Mouse (Mus musculus) heart, postnatal 36 days (tissue): ENCODE data around the gene Car14. TPM values are rescaled to one million over a fixed set of nuclear protein-coding genes. Genes with fewer than 3 reads are reported as not detected.
"Not testable (repeated sequence)": the region's sequence is repeated elsewhere in the genome, so short reads cannot be mapped to it uniquely, and the experiment has no call there.

Experiments used
- DNase-seq, 2 experiments: peaks; one replicate each; pipeline ENCODE4 v3.0.0; 2021 to 2022
- intact Hi-C: fragments of 180-260 bp; cut with DNase I; formaldehyde crosslinking; loops from one replicate; pipeline ENCODE4 v1.15.1; 2025
- total RNA-seq, 2 experiments: library from RNA; stranded (reverse); gene quantifications; 2 replicates each; pipeline ENCODE4 v1.2.3; 2021

Gene Car14
- total RNA-seq, 2 experiments from 2014 or later, result 152 to 202 TPM

DNA sequence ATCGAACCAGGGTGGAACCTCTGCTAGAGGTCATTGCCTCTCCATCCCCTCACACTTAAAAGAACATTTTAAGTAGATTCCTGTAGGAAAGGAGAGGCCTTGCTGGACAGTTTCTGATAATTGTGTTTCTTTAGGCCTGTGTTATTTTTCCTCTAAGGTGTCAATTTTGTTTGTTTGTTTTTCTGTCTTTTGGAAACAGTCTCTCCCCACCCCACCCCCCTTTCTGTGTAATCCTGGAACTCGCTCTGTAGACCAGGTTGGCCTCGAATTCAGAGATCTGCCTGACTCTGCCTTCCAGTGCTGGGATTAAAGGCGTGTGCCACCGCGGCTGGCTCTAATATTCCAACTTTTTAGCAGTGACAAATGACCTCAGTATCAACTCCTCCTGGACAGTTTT, 23.8 kb upstream of the Car14 start:
- intact Hi-C loops, result no loop called here
- no peak for DNase-seq

GRCm38 (mm10) chr3:95925087-95925486, 20.6 kb upstream of the Car14 start:
- DNase-seq, result no peak
- intact Hi-C loops, result no loop called here

GRCm38 (mm10) chr3:95924185-95924584, 19.7 kb upstream of the Car14 start:
- DNase-seq, result no peak
- intact Hi-C loops, result no loop called here

DNA sequence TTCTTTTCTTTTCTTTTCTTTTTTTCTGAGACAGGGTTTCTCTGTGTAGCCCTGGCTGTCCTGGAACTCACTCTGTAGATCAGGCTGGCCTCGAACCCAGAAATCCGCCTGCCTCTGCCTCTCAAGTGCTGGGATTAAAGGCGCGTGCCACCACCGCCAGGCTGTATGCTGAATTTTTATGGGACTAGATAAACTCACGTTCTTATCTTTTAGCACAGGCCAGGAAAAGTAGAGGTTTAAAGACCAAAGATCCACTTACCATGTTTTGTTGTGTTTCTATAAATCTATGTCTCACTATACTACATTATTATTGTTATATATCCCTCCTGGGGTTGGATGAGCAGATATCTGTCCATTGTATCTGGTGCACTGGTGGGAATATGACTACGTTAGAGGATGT, 18.9 kb upstream of the Car14 start:
- DNase-seq, intact Hi-C loops: not testable (repeated sequence)

DNA sequence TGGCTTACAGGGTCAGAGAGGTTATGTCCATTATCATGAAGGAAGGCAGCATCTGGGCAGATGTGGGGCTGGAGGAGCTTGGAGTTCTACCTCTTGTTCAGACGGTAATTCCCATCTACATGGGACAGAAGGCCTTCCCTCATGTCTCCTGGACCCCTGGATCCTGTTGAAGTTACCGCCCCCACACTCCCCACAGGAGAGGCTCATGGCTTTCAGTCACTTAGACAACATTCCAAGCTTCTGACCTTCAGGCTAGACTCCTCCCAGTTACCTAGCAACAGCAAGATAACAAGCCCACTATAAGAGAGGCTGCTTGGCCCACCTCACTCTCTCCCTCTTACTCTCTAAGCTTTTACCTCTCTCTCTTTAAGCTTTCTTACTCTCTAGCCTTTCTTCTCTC, 16.0 kb upstream of the Car14 start:
- intact Hi-C loops, DNase-seq: not testable (repeated sequence)

- no peak for DNase-seq
- intact Hi-C loops, result no loop called here
Observed at GRCm38 (mm10) chr3:95916760-95917159, 12.3 kb upstream of the Car14 start.

DNA sequence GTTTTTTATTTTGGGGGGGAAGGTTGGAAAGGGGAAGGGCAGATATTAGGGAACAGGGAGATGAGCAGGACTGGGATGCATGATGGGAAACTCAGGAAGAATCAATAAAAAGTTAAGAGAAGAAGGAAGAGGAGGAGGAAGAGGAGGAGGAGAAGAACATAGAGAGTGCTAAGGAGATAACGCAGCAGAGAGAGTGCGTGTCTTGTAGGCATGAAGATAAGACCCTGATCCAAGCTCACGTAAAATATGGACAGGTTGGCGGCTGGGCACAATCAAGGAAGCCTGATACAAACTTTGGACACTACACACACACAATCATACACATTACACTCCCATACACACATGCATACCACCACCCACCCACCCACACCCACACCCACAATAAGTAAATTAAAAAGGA, 10.2 kb upstream of the Car14 start:
- no peak for DNase-seq
- intact Hi-C loops, result no loop called here

- intact Hi-C loops, result loop anchor here (1.0 kb wide), 1 partner anchor 45 kb away; no protein-coding TSS in a partner anchor
- no peak for DNase-seq
Observed at GRCm38 (mm10) chr3:95907613-95908012, 3.1 kb upstream of the Car14 start.

DNA sequence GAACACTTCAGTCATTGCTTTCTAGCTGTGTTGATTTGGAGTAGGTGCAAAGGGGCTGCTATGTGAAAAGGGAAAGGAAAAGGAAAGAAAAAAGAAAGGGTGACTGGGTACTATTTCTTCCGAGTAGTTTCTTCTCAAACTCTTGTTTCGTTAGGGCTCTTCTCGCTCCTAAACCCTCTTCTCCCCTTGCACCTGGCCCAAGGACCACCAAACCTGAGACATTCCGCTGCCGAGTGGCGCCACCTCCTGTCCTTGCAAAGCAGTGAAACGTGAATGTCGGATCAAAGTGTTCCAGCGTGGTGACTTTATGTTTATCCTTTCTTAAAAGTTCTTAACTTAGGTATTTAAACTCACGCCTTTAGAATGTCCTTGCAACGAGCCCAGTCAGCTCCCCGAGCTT, 2.4 kb upstream of the Car14 start:
- intact Hi-C loops, result loop anchor here (1.0 kb wide), 1 partner anchor 45 kb away; no protein-coding TSS in a partner anchor
- DNase-seq, result peak; percentile 60 to 67

DNA sequence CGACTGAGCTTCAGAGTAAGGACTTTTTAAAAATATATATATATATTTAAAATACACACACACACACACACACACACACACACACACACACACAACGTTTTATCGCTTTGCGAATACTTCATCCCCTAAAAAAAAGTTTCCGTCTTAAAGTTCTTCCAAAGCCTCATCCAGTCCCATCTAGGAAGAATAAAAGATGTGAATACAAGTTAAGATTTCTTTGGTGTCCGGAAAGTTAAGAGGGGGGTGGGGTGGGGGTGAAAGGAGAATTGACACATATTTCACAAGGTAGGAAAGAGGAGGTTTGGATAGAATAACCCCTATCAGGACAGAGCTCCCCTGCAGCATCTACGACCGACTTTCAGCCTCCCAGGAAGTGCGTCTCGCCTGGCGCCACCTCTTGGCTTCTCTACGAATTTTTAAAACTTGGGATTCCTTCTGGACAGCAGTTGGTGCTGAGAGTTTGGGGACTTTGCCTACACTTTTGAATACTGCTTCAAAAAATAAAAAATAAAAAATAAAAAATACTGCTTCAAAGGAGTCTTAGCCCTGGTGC, 1.5 kb upstream of the Car14 start:
- peak; percentile 62 to 64 for DNase-seq
- intact Hi-C loops, result loop anchor here (1.0 kb wide), 1 partner anchor 23 kb away; no protein-coding TSS in a partner anchor

- intact Hi-C loops, result loop anchor here (1.0 kb wide), 1 partner anchor 22 kb away; no protein-coding TSS in a partner anchor
- peak in 1 of 2 experiments; percentile 52 for DNase-seq
Observed at GRCm38 (mm10) chr3:95905146-95905939, 852 bp upstream of the Car14 start.

GRCm38 (mm10) chr3:95903753-95904502, 563 bp downstream of the Car14 start:
- intact Hi-C loops, result no loop called here
- DNase-seq, result peak in 1 of 2 experiments; percentile 29

GRCm38 (mm10) chr3:95902643-95903042, 1.8 kb downstream of the Car14 start:
- intact Hi-C loops, result no loop called here
- DNase-seq, result no peak

GRCm38 (mm10) chr3:95902373-95902625, 2.2 kb downstream of the Car14 start:
- DNase-seq, result no peak

DNA sequence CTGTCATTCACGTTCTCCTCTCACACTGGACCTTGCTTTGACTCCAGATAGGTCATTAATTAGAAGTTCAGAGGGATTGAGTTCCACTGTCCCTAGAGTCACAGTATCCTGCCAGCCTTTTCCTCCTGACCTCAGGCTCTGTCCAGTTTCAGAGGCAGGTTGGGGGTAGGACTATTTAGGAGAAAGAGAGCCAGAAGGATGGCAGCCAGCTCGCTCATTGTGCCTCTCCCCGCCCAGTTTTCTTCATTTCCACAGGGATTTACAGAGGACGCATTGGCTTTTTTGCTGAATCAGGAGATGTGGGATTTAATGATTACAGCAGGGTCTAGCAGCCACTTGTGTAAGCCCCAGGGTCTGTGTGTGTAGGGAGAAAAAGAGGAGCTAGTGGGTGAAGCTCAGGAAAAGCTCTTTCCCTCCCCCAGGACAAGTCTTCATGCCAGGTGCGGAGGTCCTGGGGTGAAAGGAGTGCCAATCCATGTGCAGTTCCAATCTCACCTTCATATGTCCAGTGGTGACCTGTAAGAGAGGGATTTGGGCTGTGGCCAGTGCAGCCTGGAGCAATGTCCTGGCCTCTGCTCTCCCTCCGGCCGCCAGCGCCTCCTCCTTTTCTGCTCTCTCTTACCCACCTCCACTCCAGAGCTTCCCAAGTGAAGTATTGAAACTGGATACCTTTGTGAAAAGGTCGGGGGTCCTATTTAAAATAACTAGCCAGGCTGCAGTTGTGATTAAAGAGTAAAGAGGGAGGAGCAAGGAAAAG, 2.7 kb downstream of the Car14 start:
- intact Hi-C loops, result no loop called here
- DNase-seq, result peak in 1 of 2 experiments; percentile 43

More at GRCm38 (mm10) chr3:95902373-95902625, 2.2 kb downstream of the Car14 start:
- intact Hi-C loops, result no loop called here

DNA sequence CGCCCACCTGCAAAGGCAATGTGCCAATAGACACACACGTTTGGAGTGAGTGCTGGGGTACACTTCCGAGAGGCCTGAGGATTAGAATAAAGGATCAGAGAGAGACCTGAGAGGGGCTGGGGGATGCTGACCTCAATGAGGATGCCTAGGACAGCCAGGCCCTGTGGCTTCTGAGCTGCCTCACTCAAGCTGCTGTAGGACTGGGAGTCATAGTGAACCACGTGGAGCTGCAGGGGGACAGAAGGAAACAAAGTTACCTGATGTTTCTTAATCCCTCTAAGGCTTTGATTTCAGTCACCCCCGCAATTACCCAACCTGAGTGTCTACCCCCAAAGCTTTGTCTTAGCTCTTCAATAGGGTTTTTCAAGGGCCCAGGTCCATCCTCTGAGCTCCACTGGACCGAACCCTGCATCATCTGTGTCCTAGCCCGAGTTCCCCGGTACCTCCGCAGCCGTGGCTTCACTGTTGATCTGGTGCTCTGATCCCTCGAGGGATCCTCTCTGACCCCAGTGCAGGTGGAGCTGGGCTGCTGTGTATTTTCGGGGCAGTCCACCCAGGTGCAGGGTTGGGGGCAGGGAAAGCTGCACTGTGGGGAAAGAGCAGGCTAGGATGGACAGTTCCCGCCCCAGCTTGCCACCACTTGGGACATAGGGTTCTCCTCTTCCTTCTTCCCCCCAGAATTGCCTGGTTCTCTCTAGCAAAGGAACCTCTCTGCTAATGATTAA, 4.5 kb downstream of the Car14 start:
- no peak for DNase-seq
- intact Hi-C loops, result no loop called here

- intact Hi-C loops, result not testable (repeated sequence)
Observed at GRCm38 (mm10) chr3:95895501-95895900, 9.0 kb downstream of the Car14 start.

DNA sequence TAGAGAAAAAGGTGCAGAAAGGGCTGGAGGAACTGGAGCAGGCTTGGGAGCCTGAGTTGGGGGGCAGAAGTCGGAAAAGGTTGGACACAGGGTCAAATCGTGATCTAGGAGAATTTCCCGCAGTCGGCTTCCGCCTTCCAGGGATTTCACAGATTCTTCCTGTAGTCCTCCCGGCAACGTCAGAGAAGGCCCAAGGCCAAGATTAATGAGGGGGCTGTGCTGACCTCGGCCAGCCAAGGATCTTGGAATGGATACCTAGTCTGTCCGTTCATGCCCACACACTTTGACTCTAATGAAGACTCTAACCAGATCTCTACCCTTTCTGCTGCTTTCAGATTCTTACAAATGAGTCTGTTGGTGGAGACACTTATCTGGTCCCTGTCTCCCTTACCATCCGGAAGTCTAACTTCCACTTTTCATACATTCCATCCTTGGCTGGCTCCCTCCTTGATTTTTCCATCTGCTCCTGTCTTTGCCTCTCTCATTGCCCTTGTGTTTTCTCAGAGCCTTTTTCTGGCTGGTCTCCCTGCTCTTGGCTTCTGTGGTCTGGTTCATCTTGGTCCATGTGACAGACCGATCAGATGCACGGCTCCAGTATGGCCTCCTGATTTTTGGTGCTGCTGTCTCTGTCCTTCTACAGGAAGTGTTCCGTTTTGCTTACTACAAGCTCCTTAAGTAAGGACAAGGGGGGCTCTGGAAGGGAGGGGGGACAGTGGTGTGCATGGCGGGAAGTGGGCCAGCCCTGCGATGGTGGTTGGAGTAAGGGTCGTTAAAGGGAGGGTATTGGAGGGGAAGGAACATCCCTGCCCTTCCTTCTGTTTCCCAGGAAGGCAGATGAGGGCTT, 10.0 kb downstream of the Car14 start:
- DNase-seq, result peak; percentile 62 to 65
- intact Hi-C loops, result no loop called here

More at GRCm38 (mm10) chr3:95895501-95895900, 9.0 kb downstream of the Car14 start:
- DNase-seq, result not testable (repeated sequence)
